Mouse (Mus musculus) kidney, postnatal 0 days (tissue): Measurements from ENCODE around the gene Arid1b. TPM values are rescaled to one million over a fixed set of nuclear protein-coding genes. Genes with fewer than 3 reads are reported as not detected.

Experiments
- ATAC-seq: fragments of 200-750 bp; cut with Nextera tagmentation; replicated peaks from 2 replicates; pipeline ENCODE4 v1.8.0; 2017; ENCODE audit warnings: low read depth, moderate number of reproducible peaks, moderate TSS enrichment, moderate library complexity; ENCODE audit not compliant: low FRiP score
- DNase-seq: peaks from one replicate; pipeline ENCODE4 v3.0.0-alpha.2; 2016; ENCODE audit warnings: low spot score
- H3K27ac ChIP-seq: fragments of 300-500 bp; sonication (generic); 2 replicates; pipeline ENCODE4 v1.5.1; 2014; ENCODE audit warnings: mild to moderate bottlenecking
- H3K27me3 ChIP-seq: fragments of 300-500 bp; sonication (generic); 2 replicates; pipeline ENCODE4 v1.6.1; 2014; ENCODE audit warnings: low read length, mixed read lengths; ENCODE audit not compliant: insufficient read depth
- H3K36me3 ChIP-seq: fragments of 300-500 bp; sonication (generic); 2 replicates; pipeline ENCODE4 v1.6.1; 2014; ENCODE audit warnings: low read length, mixed read lengths; ENCODE audit not compliant: insufficient read depth
- H3K4me1 ChIP-seq: fragments of 300-500 bp; sonication (generic); replicated peaks from 2 replicates; pipeline ENCODE4 v1.6.1; 2014; ENCODE audit warnings: antibody characterized with exemption, low read length, mixed read lengths; ENCODE audit not compliant: insufficient read depth
- H3K4me2 ChIP-seq: fragments of 300-500 bp; sonication (generic); 2 replicates; pipeline ENCODE4 v1.6.1; 2014; ENCODE audit warnings: mild to moderate bottlenecking, low read length, moderate library complexity, mixed read lengths
- H3K4me3 ChIP-seq: fragments of 300-500 bp; sonication (generic); replicated peaks from 2 replicates; pipeline ENCODE4 v1.5.1; 2014; ENCODE audit warnings: low read depth, low read length
- H3K9ac ChIP-seq: fragments of 300-500 bp; sonication (generic); 2 replicates; pipeline ENCODE4 v1.6.1; 2014; ENCODE audit warnings: low read depth, low read length
- H3K9me3 ChIP-seq: fragments of 300-500 bp; sonication (generic); replicated peaks from 2 replicates; pipeline ENCODE4 v1.6.1; 2016; ENCODE audit warnings: low read length, inconsistent platforms, mixed read lengths
- CTCF ChIP-seq: IDR thresholded peaks from 2 replicates; pipeline ENCODE4 v1.5.1; 2016; ENCODE audit warnings: antibody characterized with exemption, low read depth, mild to moderate bottlenecking, moderate library complexity
- WGBS: fragments of 180-500 bp; shearing (Covaris S2); extraction: QIAGEN DNeasy Blood & Tissue Kit; methylation state at CpG from one replicate; pipeline ENCODE4 v1.1.7; 2014; 5-methylcytosine and 5-hydroxymethylcytosine counted together
- polyA plus RNA-seq: library from polyadenylated mRNA; unstranded; fragments of >200 nt; fragmentation: Nextera tagmentation; extraction: Ambion mirVana; gene quantifications from 2 replicates; pipeline ENCODE4 v1.2.1, GENCODE M21; 2015

Arid1b gene
- polyA plus RNA-seq, 1 experiment from 2014 or later, result 9.2 TPM

- no peak overlapping the region for H3K27ac ChIP-seq
- WGBS, result 54% methylated on average over 3 of the region's 3 CpGs
- DNase-seq, result no peak
Measured at GRCm38 (mm10) chr17:5005285-5005684, 11.2 kb downstream of the Arid1b start.

GRCm38 (mm10) chr17:5007156-5007658, 13.1 kb downstream of the Arid1b start:
- DNase-seq (peak; percentile 75), ATAC-seq (peak; percentile 77)
- peak overlapping the region; percentile 23 for H3K4me2 ChIP-seq
- peaks cover 56% of the 10 kb centered on the region for H3K4me1 ChIP-seq
- H3K9ac ChIP-seq, result no peak overlapping the region
- TF ChIP-seq CTCF, result no peak
- H3K27ac ChIP-seq, result no peak overlapping the region
- no peak overlapping the region for H3K4me3 ChIP-seq
- H3K27me3 ChIP-seq, result no peaks in the 10 kb centered on the region
- H3K36me3 ChIP-seq, result no peaks in the 10 kb centered on the region
- 14% methylated on average over 15 of the region's 15 CpGs for WGBS
- no peaks in the 10 kb centered on the region for H3K9me3 ChIP-seq

More at GRCm38 (mm10) chr17:5005285-5005684, 11.2 kb downstream of the Arid1b start:
- no peaks in the 10 kb centered on the region for H3K36me3 ChIP-seq
- TF ChIP-seq CTCF, result no peak
- H3K9me3 ChIP-seq, result no peaks in the 10 kb centered on the region
- no peak overlapping the region for H3K4me3 ChIP-seq
- H3K27me3 ChIP-seq, result no peaks in the 10 kb centered on the region
- H3K4me1 ChIP-seq, result peaks cover 65% of the 10 kb centered on the region
- no peak overlapping the region for H3K9ac ChIP-seq
- ATAC-seq, result no peak
- H3K4me2 ChIP-seq, result no peak overlapping the region

- Histone ChIP-seq H3K9me3 (no peaks in the 10 kb centered on the region), H3K36me3 (no peaks in the 10 kb centered on the region), H3K27ac (no peak overlapping the region), H3K4me1 (peaks cover 59% of the 10 kb centered on the region), H3K4me3 (no peak overlapping the region), H3K27me3 (no peaks in the 10 kb centered on the region), H3K4me2 (peak overlapping the region; percentile 7; the same call in 1 of the 2 replicates), H3K9ac (no peak overlapping the region)
- ATAC-seq (no peak), DNase-seq (no peak)
- WGBS, result 49% methylated on average over 10 of the region's 10 CpGs
- no peak for TF ChIP-seq CTCF
Measured at GRCm38 (mm10) chr17:5008236-5008635, 14.1 kb downstream of the Arid1b start.

- WGBS, result 46% methylated on average over 5 of the region's 5 CpGs
- no peak overlapping the region for H3K27ac ChIP-seq
- no peaks in the 10 kb centered on the region for H3K9me3 ChIP-seq
- TF ChIP-seq CTCF, result no peak
- no peak overlapping the region for H3K9ac ChIP-seq
- no peaks in the 10 kb centered on the region for H3K36me3 ChIP-seq
- H3K4me2 ChIP-seq, result no peak overlapping the region
- H3K4me1 ChIP-seq, result peaks cover 57% of the 10 kb centered on the region
- ATAC-seq (no peak), DNase-seq (no peak)
- no peak overlapping the region for H3K4me3 ChIP-seq
- H3K27me3 ChIP-seq, result no peaks in the 10 kb centered on the region
Measured at GRCm38 (mm10) chr17:5008761-5009160, 14.6 kb downstream of the Arid1b start.

GRCm38 (mm10) chr17:5009526-5010260, 15.6 kb downstream of the Arid1b start:
- Histone ChIP-seq H3K9me3 (no peaks in the 10 kb centered on the region), H3K27me3 (no peaks in the 10 kb centered on the region), H3K9ac (no peak overlapping the region), H3K36me3 (no peaks in the 10 kb centered on the region), H3K27ac (no peak overlapping the region), H3K4me1 (peaks cover 48% of the 10 kb centered on the region), H3K4me2 (no peak overlapping the region), H3K4me3 (no peak overlapping the region)
- DNase-seq (no peak), ATAC-seq (no peak)
- no peak for TF ChIP-seq CTCF
- 44% methylated on average over 12 of the region's 12 CpGs for WGBS

GRCm38 (mm10) chr17:5010781-5011180, 16.6 kb downstream of the Arid1b start:
- Histone ChIP-seq H3K4me2 (no peak overlapping the region), H3K4me3 (no peak overlapping the region), H3K27ac (no peak overlapping the region), H3K9me3 (no peaks in the 10 kb centered on the region), H3K27me3 (no peaks in the 10 kb centered on the region), H3K9ac (no peak overlapping the region), H3K36me3 (no peaks in the 10 kb centered on the region), H3K4me1 (peaks cover 38% of the 10 kb centered on the region)
- 57% methylated on average over 7 of the region's 7 CpGs for WGBS
- DNase-seq (no peak), ATAC-seq (no peak)
- TF ChIP-seq CTCF, result no peak
